Mouse (Mus musculus): Measurements from ENCODE around the gene BC034090.
"Not testable (repeated sequence)": the region's sequence is repeated elsewhere in the genome, so short reads cannot be mapped to it uniquely, and the experiment has no call there.

BC034090 gene

GRCm38 (mm10) chr1:155243797-155244770 is at the start of gene BC034090:
TSS of gene BC034090 (minus strand) at chr1:155244444.
- no peak for DNase-seq

- no peak for DNase-seq
These were observed 49.2 kb upstream of the BC034090 start for GRCm38 (mm10) chr1:155293446-155293845.

GRCm38 (mm10) chr1:155289411-155289810 is 45.2 kb upstream of the BC034090 start:
- DNase-seq, result no peak

GRCm38 (mm10) chr1:155288033-155288432 is 43.8 kb upstream of the BC034090 start:
- DNase-seq, result no peak

- DNase-seq, result no peak
These were observed 39.6 kb upstream of the BC034090 start for GRCm38 (mm10) chr1:155283808-155284207.

- peak; percentile 63 for DNase-seq
These were observed 37.0 kb upstream of the BC034090 start for GRCm38 (mm10) chr1:155281003-155281793.

GRCm38 (mm10) chr1:155280306-155280705 is 36.1 kb upstream of the BC034090 start:
- DNase-seq, result no peak

GRCm38 (mm10) chr1:155276381-155277033 is 32.3 kb upstream of the BC034090 start:
- no peak for DNase-seq

- DNase-seq, result no peak
These were observed 31.5 kb upstream of the BC034090 start for GRCm38 (mm10) chr1:155275793-155276192.

- DNase-seq, result peak; percentile 18
These were observed 30.7 kb upstream of the BC034090 start for GRCm38 (mm10) chr1:155274976-155275375.

GRCm38 (mm10) chr1:155272953-155273352 is 28.7 kb upstream of the BC034090 start:
- no peak for DNase-seq

GRCm38 (mm10) chr1:155262496-155262895 is 18.3 kb upstream of the BC034090 start:
- DNase-seq, result not testable (repeated sequence)

- DNase-seq, result no peak
These were observed 10.1 kb upstream of the BC034090 start for GRCm38 (mm10) chr1:155254309-155254708.

GRCm38 (mm10) chr1:155253126-155253525 is 8.9 kb upstream of the BC034090 start:
- DNase-seq, result no peak

- no peak for DNase-seq
These were observed 8.4 kb upstream of the BC034090 start for GRCm38 (mm10) chr1:155252631-155253121.

- no peak for DNase-seq
These were observed 7.4 kb upstream of the BC034090 start for GRCm38 (mm10) chr1:155251596-155251995.

- DNase-seq, result no peak
These were observed 6.4 kb upstream of the BC034090 start for GRCm38 (mm10) chr1:155250531-155251135.

- DNase-seq, result no peak
These were observed 5.7 kb upstream of the BC034090 start for GRCm38 (mm10) chr1:155249896-155250295.

GRCm38 (mm10) chr1:155248041-155248440 is 3.8 kb upstream of the BC034090 start:
- DNase-seq, result no peak

- no peak for DNase-seq
These were observed 3.2 kb upstream of the BC034090 start for GRCm38 (mm10) chr1:155247441-155247840.

- DNase-seq, result no peak
These were observed 1.3 kb upstream of the BC034090 start for GRCm38 (mm10) chr1:155245516-155245915.

GRCm38 (mm10) chr1:155244771-155245211 is 547 bp upstream of the BC034090 start:
- no peak for DNase-seq

GRCm38 (mm10) chr1:155242488-155242745 is 1.8 kb downstream of the BC034090 start:
- DNase-seq, result no peak

Measured in cerebellum, adult 11-12 months (tissue).